Mouse (Mus musculus) testis, adult 2 months (tissue): ENCODE data around the gene Hdac6.

ENCODE experiments used
- CTCF ChIP-seq: fragments of 200-500 bp; IDR thresholded peaks from 2 replicates; pipeline ENCODE4 v1.5.1; 2012; ENCODE audit warnings: low read depth, mild to moderate bottlenecking, inconsistent platforms, low read length, moderate library complexity; ENCODE audit not compliant: control insufficient read depth, insufficient read depth, insufficient replicate concordance
- POLR2A ChIP-seq: fragments of 200-500 bp; IDR thresholded peaks from 2 replicates; pipeline ENCODE4 v1.6.1; 2012; ENCODE audit warnings: low read depth, mild to moderate bottlenecking, inconsistent platforms, low read length, moderate library complexity; ENCODE audit not compliant: control insufficient read depth

- TF ChIP-seq POLR2A (no peak), CTCF (no peak)
Measured at GRCm38 (mm10) chrX:7993068-7993735, 45.5 kb upstream of the Hdac6 start.
